Mouse (Mus musculus) olfactory bulb, adult 2 months (tissue): ENCODE results near the gene Rrp1.

Experiments
- CTCF ChIP-seq: fragments of 200-500 bp; IDR thresholded peaks from 2 replicates; pipeline ENCODE4 v1.5.1; 2012; ENCODE audit warnings: low read depth, mild to moderate bottlenecking, low read length, moderate library complexity; ENCODE audit not compliant: insufficient read depth
- POLR2A ChIP-seq: fragments of 200-500 bp; IDR thresholded peaks from 2 replicates; pipeline ENCODE4 v1.6.1; 2012; ENCODE audit warnings: mild to moderate bottlenecking, low read depth, low read length, moderate library complexity; ENCODE audit not compliant: insufficient read depth

- TF ChIP-seq CTCF (no peak), POLR2A (no peak)
These were observed 46.0 kb downstream of the Rrp1 start for GRCm38 (mm10) chr10:78366851-78367312.
